Mouse (Mus musculus) thymus, postnatal 4 days (tissue): ENCODE data around the gene Rps6kb1.

ENCODE experiments used
- DNase-seq: peaks from one replicate; pipeline ENCODE4 v3.0.0; 2021

Rps6kb1 gene

GRCm38 (mm10) chr11:86544639-86545299, at the start of gene Rps6kb1, which contains the start of gene Tubd1:
Rps6kb1 (minus strand) TSS chr11:86544805.
Tubd1 (plus strand) TSS chr11:86544991.
- DNase-seq = peak; percentile 99

GRCm38 (mm10) chr11:86593443-86593842, 48.8 kb upstream of the Rps6kb1 start:
- no peak for DNase-seq

GRCm38 (mm10) chr11:86592993-86593392, 48.4 kb upstream of the Rps6kb1 start:
- DNase-seq = no peak

GRCm38 (mm10) chr11:86591931-86592616, 47.5 kb upstream of the Rps6kb1 start:
- DNase-seq = no peak

- DNase-seq = no peak
Observed at GRCm38 (mm10) chr11:86591301-86591845, 46.8 kb upstream of the Rps6kb1 start.

- DNase-seq = no peak
Observed at GRCm38 (mm10) chr11:86590579-86590978, 46.0 kb upstream of the Rps6kb1 start.

- no peak for DNase-seq
Observed at GRCm38 (mm10) chr11:86590066-86590465, 45.5 kb upstream of the Rps6kb1 start.

- DNase-seq = no peak
Observed at GRCm38 (mm10) chr11:86588583-86589298, 44.1 kb upstream of the Rps6kb1 start.

- no peak for DNase-seq
Observed at GRCm38 (mm10) chr11:86587830-86588229, 43.2 kb upstream of the Rps6kb1 start.

- peak; percentile 63 for DNase-seq
Observed at GRCm38 (mm10) chr11:86586868-86587792, 42.5 kb upstream of the Rps6kb1 start.

GRCm38 (mm10) chr11:86586177-86586867, 41.7 kb upstream of the Rps6kb1 start:
- peak; percentile 74 for DNase-seq

- no peak for DNase-seq
Observed at GRCm38 (mm10) chr11:86585598-86585984, 41.0 kb upstream of the Rps6kb1 start.

- DNase-seq = no peak
Observed at GRCm38 (mm10) chr11:86584898-86585597, 40.4 kb upstream of the Rps6kb1 start.

GRCm38 (mm10) chr11:86583990-86584897, 39.6 kb upstream of the Rps6kb1 start:
- no peak for DNase-seq

- DNase-seq = no peak
Observed at GRCm38 (mm10) chr11:86583313-86583825, 38.8 kb upstream of the Rps6kb1 start.

GRCm38 (mm10) chr11:86582543-86583260, 38.1 kb upstream of the Rps6kb1 start:
- no peak for DNase-seq

GRCm38 (mm10) chr11:86581943-86582542, 37.4 kb upstream of the Rps6kb1 start:
- DNase-seq = peak; percentile 48

- peak; percentile 56 for DNase-seq
Observed at GRCm38 (mm10) chr11:86581250-86581753, 36.7 kb upstream of the Rps6kb1 start.
